Mouse (Mus musculus) liver, adult 10 weeks (tissue): ENCODE measurements around the gene Usp3. TPM values are rescaled to one million over a fixed set of nuclear protein-coding genes. Genes with fewer than 3 reads are reported as not detected.

ENCODE experiments used
- polyA plus RNA-seq: library from polyadenylated mRNA; stranded (reverse); fragments of 350-450 nt; fragmentation: Illumina TruSeq; extraction: RNeasy Lipid Tissue Mini Kit (QIAGEN cat#74804); gene quantifications from one replicate; pipeline ENCODE4 v1.2.3, GENCODE M21; 2014; ENCODE audit warnings: low read depth, low replicate concordance

Usp3 gene
- 42.0 TPM for polyA plus RNA-seq

GRCm38 (mm10) chr9:66592708-66593612 lies at the start of gene Usp3:
Gene Usp3, minus strand, starts transcription at chr9:66593142.

GRCm38 (mm10) chr9:66514256-66514770 lies 78.6 kb downstream of the Usp3 start, which contains the start of gene Fbxl22:
Gene Fbxl22, minus strand, starts transcription at chr9:66514593.

Other genes starting within 250 kb of the Usp3 start
- 8.1 TPM for gene Herc1, start 242.7 kb downstream of the Usp3 start, polyA plus RNA-seq
- gene Fbxl22, start 78.5 kb downstream of the Usp3 start, polyA plus RNA-seq, result 0.13 TPM
- gene Car12, start 120.5 kb upstream of the Usp3 start, polyA plus RNA-seq, result not detected
- 2.4 TPM for gene Aph1b, start 202.3 kb upstream of the Usp3 start, polyA plus RNA-seq
- gene Gm10647, start 203.9 kb upstream of the Usp3 start, polyA plus RNA-seq, result 0.19 TPM
- gene Aph1c, start 241.6 kb upstream of the Usp3 start, polyA plus RNA-seq, result 1.5 TPM